29 mouse cellular contexts compared by ENCODE assay signal in genomic region chr17:14532979-14533314, GRCm38 (mm10).
DNase-seq lines count a peak whose midpoint lies in the region; ATAC-seq and TF ChIP-seq lines count a peak whose summit lies in the region.
"Had no signal": no experiment of that assay in that cellular context is flagged by ENCODE, and none has a peak within 500 bp of the region (broad histone marks: within the 10 kb centered on the region; RNA-seq: fewer than 3 reads in every experiment).

No protein-coding gene starts in this region.

- no peak for ATAC-seq in forebrain, embryonic 14.5 days
- ATAC-seq in intestine, embryonic 16.5 days: no peak
- no peak for ATAC-seq in intestine, postnatal 0 days
- no peak for ATAC-seq in stomach, embryonic 16.5 days (ENCODE audit: insufficient read depth, low FRiP score)
- ATAC-seq: hindbrain, embryonic 16.5 days; Patski had no signal

- H3K4me2 ChIP-seq in forebrain, embryonic 14.5 days (ENCODE audit: low read length): no peak overlapping the region
- no peak overlapping the region for H3K4me2 ChIP-seq in intestine, embryonic 16.5 days (ENCODE audit: low read depth, low read length)
- H3K4me2 ChIP-seq in intestine, postnatal 0 days (replicated peaks; ENCODE audit: low read depth): no peak overlapping the region
- no peak overlapping the region for H3K4me2 ChIP-seq in stomach, embryonic 16.5 days (ENCODE audit: low read depth, low read length)
- H3K4me2 ChIP-seq: limb, embryonic 12.5 days; liver, embryonic 11.5 days; lung, embryonic 15.5 days; midbrain, embryonic 12.5 days; neural tube, embryonic 12.5 days had no signal

- WGBS in forebrain, embryonic 14.5 days: 86% methylated on average over 4 of the region's 4 CpGs
- WGBS in forebrain, embryonic 10.5 days: 95% methylated on average over 4 of the region's 4 CpGs
- WGBS in intestine, embryonic 16.5 days: 70% methylated on average over 4 of the region's 4 CpGs
- 71% methylated on average over 4 of the region's 4 CpGs for WGBS in intestine, postnatal 0 days
- 59% methylated on average over 4 of the region's 4 CpGs for WGBS in stomach, embryonic 16.5 days

- H3K27me3 ChIP-seq in forebrain, embryonic 14.5 days (replicated peaks; ENCODE audit: control insufficient read depth, insufficient read depth, low read length): no peaks in the 10 kb centered on the region
- H3K27me3 ChIP-seq in forebrain, embryonic 10.5 days (ENCODE audit: poor library complexity, severe bottlenecking): no peaks in the 10 kb centered on the region
- no peaks in the 10 kb centered on the region for H3K27me3 ChIP-seq in intestine, embryonic 16.5 days (replicated peaks; ENCODE audit: control insufficient read depth, insufficient read depth, low read length)
- H3K27me3 ChIP-seq in intestine, postnatal 0 days (replicated peaks; ENCODE audit: control insufficient read depth, insufficient read depth, low read length): no peaks in the 10 kb centered on the region
- no peaks in the 10 kb centered on the region for H3K27me3 ChIP-seq in stomach, embryonic 16.5 days (ENCODE audit: control insufficient read depth, insufficient read depth, low read length)
- H3K27me3 ChIP-seq: limb, embryonic 12.5 days; megakaryocyte, embryonic 14.5 days; midbrain, embryonic 12.5 days; neural tube, embryonic 12.5 days had no signal

- H3K9me3 ChIP-seq in forebrain, embryonic 14.5 days (replicated peaks; ENCODE audit: control insufficient read depth, low read length): no peaks in the 10 kb centered on the region
- H3K9me3 ChIP-seq in forebrain, embryonic 10.5 days: no peaks in the 10 kb centered on the region
- no peaks in the 10 kb centered on the region for H3K9me3 ChIP-seq in intestine, embryonic 16.5 days (ENCODE audit: control insufficient read depth, low read length)
- no peaks in the 10 kb centered on the region for H3K9me3 ChIP-seq in intestine, postnatal 0 days (ENCODE audit: control insufficient read depth)
- no peaks in the 10 kb centered on the region for H3K9me3 ChIP-seq in stomach, embryonic 16.5 days (replicated peaks; ENCODE audit: control insufficient read depth, low read length)
- H3K9me3 ChIP-seq: G1E; limb, embryonic 12.5 days; lung, embryonic 15.5 days; megakaryocyte, embryonic 14.5 days; midbrain, embryonic 12.5 days; neural tube, embryonic 12.5 days had no signal

- H3K9ac ChIP-seq in forebrain, embryonic 14.5 days (ENCODE audit: low read length): no peak overlapping the region
- no peak overlapping the region for H3K9ac ChIP-seq in intestine, embryonic 16.5 days (ENCODE audit: low read depth, low read length)
- H3K9ac ChIP-seq in intestine, postnatal 0 days (ENCODE audit: low read depth, low read length): no peak overlapping the region
- H3K9ac ChIP-seq in stomach, embryonic 16.5 days (ENCODE audit: low read length): no peak overlapping the region
- H3K9ac ChIP-seq: limb, embryonic 12.5 days; lung, embryonic 15.5 days; midbrain, embryonic 12.5 days; neural tube, embryonic 12.5 days had no signal

- no peak overlapping the region for H3K27ac ChIP-seq in forebrain, embryonic 14.5 days (ENCODE audit: low read depth, low read length)
- H3K27ac ChIP-seq in forebrain, embryonic 10.5 days: no peak overlapping the region
- H3K27ac ChIP-seq in intestine, embryonic 16.5 days (ENCODE audit: low read length): 0 out of 2 replicates have a peak overlapping the region, but pooled peaks have one; percentile 1
- H3K27ac ChIP-seq in intestine, postnatal 0 days (ENCODE audit: low read depth, low read length): no peak overlapping the region
- peak overlapping the region; percentile 75 for H3K27ac ChIP-seq in stomach, embryonic 16.5 days (ENCODE audit: low read length)
- H3K27ac ChIP-seq: heart, adult 2 months; kidney, postnatal 0 days; limb, embryonic 12.5 days; lung, embryonic 15.5 days; midbrain, embryonic 12.5 days; neural tube, embryonic 12.5 days had no signal

- peak; percentile 11 for DNase-seq in forebrain, embryonic 14.5 days (ENCODE audit: low spot score)
- DNase-seq in forebrain, embryonic 10.5 days (ENCODE audit: extremely low spot score, low spot score): no peak
- DNase-seq in brain, embryonic 14.5 days (ENCODE audit: low read depth): peak; percentile 13
- DNase-seq in spleen, adult 12 weeks (ENCODE audit: low spot score): no peak
- DNase-seq: adrenal gland, postnatal 10 days; cerebellum, adult 11 months; cerebellum, adult 9-11 months; kidney, adult 8-10 months; kidney, postnatal 4 days; layer of hippocampus, adult 9-11 months; right cerebral cortex, postnatal 4 days; thymus, adult 18-20 months; thymus, postnatal 25 days had no signal

- H3K4me1 ChIP-seq in forebrain, embryonic 14.5 days (ENCODE audit: control insufficient read depth, insufficient read depth, low read length): no peaks in the 10 kb centered on the region
- no peaks in the 10 kb centered on the region for H3K4me1 ChIP-seq in forebrain, embryonic 10.5 days
- H3K4me1 ChIP-seq in intestine, embryonic 16.5 days (ENCODE audit: control insufficient read depth, insufficient read depth, low read length): peaks cover 9% of the 10 kb centered on the region
- no peaks in the 10 kb centered on the region for H3K4me1 ChIP-seq in intestine, postnatal 0 days (replicated peaks; ENCODE audit: control insufficient read depth, insufficient read depth, low read length)
- H3K4me1 ChIP-seq in stomach, embryonic 16.5 days (ENCODE audit: control insufficient read depth, insufficient read depth, low read length): no peaks in the 10 kb centered on the region
- H3K4me1 ChIP-seq: limb, embryonic 12.5 days; lung, embryonic 15.5 days; neural tube, embryonic 12.5 days had no signal

- H3K36me3 ChIP-seq in forebrain, embryonic 14.5 days (ENCODE audit: control insufficient read depth, insufficient read depth, low read length): no peaks in the 10 kb centered on the region
- no peaks in the 10 kb centered on the region for H3K36me3 ChIP-seq in forebrain, embryonic 10.5 days (replicated peaks)
- H3K36me3 ChIP-seq in intestine, embryonic 16.5 days (ENCODE audit: control insufficient read depth, insufficient read depth, low read length): no peaks in the 10 kb centered on the region
- H3K36me3 ChIP-seq in intestine, postnatal 0 days (ENCODE audit: control insufficient read depth, insufficient read depth): no peaks in the 10 kb centered on the region
- no peaks in the 10 kb centered on the region for H3K36me3 ChIP-seq in stomach, embryonic 16.5 days (ENCODE audit: control insufficient read depth, insufficient read depth, low read length)
- H3K36me3 ChIP-seq: G1E; limb, embryonic 12.5 days; lung, embryonic 15.5 days; midbrain, embryonic 12.5 days; neural tube, embryonic 12.5 days had no signal

- no peak for TF ChIP-seq CTCF in intestine, postnatal 0 days (IDR thresholded peaks at IDR 0.05; ENCODE audit: low read depth)
- TF ChIP-seq CTCF in brain, embryonic 14.5 days (IDR thresholded peaks at IDR 0.05; ENCODE audit: borderline replicate concordance, extremely low read depth, insufficient read depth, insufficient read length): no peak

- TF ChIP-seq POLR2A in brain, embryonic 14.5 days (IDR thresholded peaks at IDR 0.05; ENCODE audit: borderline replicate concordance, extremely low read depth, insufficient read depth, insufficient read length, poor library complexity, severe bottlenecking): no peak

- H3K4me3 ChIP-seq in forebrain, embryonic 14.5 days (ENCODE audit: low read depth, low read length): no peak overlapping the region
- no peak overlapping the region for H3K4me3 ChIP-seq in forebrain, embryonic 10.5 days
- no peak overlapping the region for H3K4me3 ChIP-seq in intestine, embryonic 16.5 days (ENCODE audit: low read length)
- H3K4me3 ChIP-seq in intestine, postnatal 0 days (ENCODE audit: low read depth, low read length): no peak overlapping the region
- H3K4me3 ChIP-seq in stomach, embryonic 16.5 days (replicated peaks; ENCODE audit: low read length): no peak overlapping the region
- H3K4me3 ChIP-seq: gastrocnemius, adult 2 months; heart, adult 2 months; limb, embryonic 12.5 days; lung, embryonic 15.5 days; megakaryocyte, embryonic 14.5 days; midbrain, embryonic 12.5 days; myocyte; neural tube, embryonic 12.5 days had no signal

Comparison
In these comparisons a context has a peak if more than half of its experiments do, and no peak if none do; other contexts are left out.
1. DNase-seq: peak in forebrain, embryonic 14.5 days (single experiment) and brain, embryonic 14.5 days (single experiment); none in forebrain, embryonic 10.5 days (single experiment) and spleen, adult 12 weeks (single experiment).
2. H3K27ac ChIP-seq: peak in intestine, embryonic 16.5 days (single experiment) and stomach, embryonic 16.5 days (single experiment); none in forebrain, embryonic 14.5 days (single experiment), forebrain, embryonic 10.5 days (single experiment) and intestine, postnatal 0 days (single experiment).